Mouse (Mus musculus): ENCODE results near the gene Col12a1. TPM values are rescaled to one million over a fixed set of nuclear protein-coding genes. Genes with fewer than 3 reads are reported as not detected.

Gene Col12a1
- polyA plus RNA-seq, 1 experiment from 2014 or later = 3.8 TPM

GRCm38 (mm10) chr9:79553297-79553696 is 165.3 kb downstream of the Col12a1 start:
- DNase-seq (ENCODE audit: low spot score) = no peak
- Histone ChIP-seq H3K27me3 (ENCODE audit: low read depth, poor library complexity, severe bottlenecking) (no peaks in the 10 kb centered on the region), H3K4me3 (no peak overlapping the region), H3K27ac (replicated peaks) (no peak overlapping the region), H3K9me3 (replicated peaks) (no peaks in the 10 kb centered on the region), H3K36me3 (no peaks in the 10 kb centered on the region), H3K4me1 (no peaks in the 10 kb centered on the region)
- 85% methylated on average over 2 of the region's 2 CpGs for WGBS

Other genes with a start within 250 kb of the Col12a1 start
- 615 and 670 TPM in 2 replicates for gene Cox7a2, start 41.0 kb upstream of the Col12a1 start, polyA plus RNA-seq (2016; fragmentation: Nextera tagmentation; extraction: Ambion mirVana)
- 60.4 and 67.4 TPM in 2 replicates for gene Tmem30a, start 74.7 kb upstream of the Col12a1 start, polyA plus RNA-seq (2016; fragmentation: Nextera tagmentation; extraction: Ambion mirVana)